Mouse (Mus musculus) forebrain, embryonic 12.5 days (tissue): ENCODE measurements around the gene Zc3h14. TPM values are rescaled to one million over a fixed set of nuclear protein-coding genes. Genes with fewer than 3 reads are reported as not detected.

ENCODE experiments used
- ATAC-seq: fragments of 200-750 bp; cut with Nextera tagmentation; 2 replicates; pipeline ENCODE4 v1.8.0; 2017; ENCODE audit warnings: moderate TSS enrichment; ENCODE audit not compliant: low FRiP score
- H3K27ac ChIP-seq: fragments of 300-500 bp; sonication (generic); 2 replicates; pipeline ENCODE4 v1.5.1; 2016; ENCODE audit warnings: mild to moderate bottlenecking
- H3K27me3 ChIP-seq: fragments of 300-500 bp; sonication (generic); 2 replicates; pipeline ENCODE4 v1.6.1; 2016; ENCODE audit warnings: mild to moderate bottlenecking
- H3K36me3 ChIP-seq: fragments of 300-500 bp; sonication (generic); replicated peaks from 2 replicates; pipeline ENCODE4 v1.6.1; 2016; ENCODE audit warnings: mild to moderate bottlenecking
- H3K4me1 ChIP-seq: fragments of 300-500 bp; sonication (generic); 2 replicates; pipeline ENCODE4 v1.6.1; 2016
- H3K4me2 ChIP-seq: fragments of 300-500 bp; sonication (generic); 2 replicates; pipeline ENCODE4 v1.6.1; 2016; ENCODE audit warnings: mild to moderate bottlenecking, moderate library complexity
- H3K4me3 ChIP-seq: fragments of 300-500 bp; sonication (generic); replicated peaks from 2 replicates; pipeline ENCODE4 v1.5.1; 2016; ENCODE audit warnings: mild to moderate bottlenecking
- H3K9ac ChIP-seq: fragments of 300-500 bp; sonication (generic); 2 replicates; pipeline ENCODE4 v1.6.1; 2016; ENCODE audit warnings: mild to moderate bottlenecking
- H3K9me3 ChIP-seq: fragments of 300-500 bp; sonication (generic); 2 replicates; pipeline ENCODE4 v1.6.1; 2016
- WGBS: fragments of 180-500 bp; shearing (Covaris S2); methylation state at CpG from one replicate; pipeline ENCODE4 v1.1.7; 2016; 5-methylcytosine and 5-hydroxymethylcytosine counted together
- polyA plus RNA-seq: library from polyadenylated mRNA; unstranded; fragments of >200 nt; fragmentation: Nextera tagmentation; extraction: Ambion mirVana; gene quantifications from 2 replicates; pipeline ENCODE4 v1.2.1, GENCODE M21; 2016

Zc3h14 gene
- polyA plus RNA-seq, 1 experiment from 2014 or later, result 156 TPM

DNA sequence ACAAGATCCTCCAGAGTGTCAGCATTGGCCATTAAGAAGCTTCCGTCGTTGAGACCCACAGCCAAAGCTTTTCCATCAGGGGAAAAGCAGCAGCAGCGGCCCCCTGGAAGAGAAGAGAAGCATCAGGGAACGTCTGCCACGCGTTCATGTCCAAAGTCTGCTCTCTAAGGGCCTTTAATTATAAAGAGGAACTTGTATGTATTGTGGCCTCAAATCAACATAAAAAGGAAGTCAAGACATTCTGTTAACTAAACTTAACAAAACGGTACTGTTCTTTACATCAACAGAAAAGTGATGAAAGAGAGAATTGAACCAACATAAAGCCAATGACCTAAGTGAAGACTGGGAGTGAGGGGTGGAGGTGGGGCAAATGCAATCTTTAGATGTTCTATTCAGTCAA, 84.4 kb downstream of the Zc3h14 start:
- Histone ChIP-seq H3K9me3 (no peaks in the 10 kb centered on the region), H3K27me3 (no peaks in the 10 kb centered on the region), H3K27ac (no peak overlapping the region), H3K4me2 (no peak overlapping the region), H3K4me1 (no peaks in the 10 kb centered on the region), H3K9ac (no peak overlapping the region), H3K36me3 (peaks cover 33% of the 10 kb centered on the region), H3K4me3 (no peak overlapping the region)
- 87% methylated on average over 7 of the region's 7 CpGs for WGBS
- no peak for ATAC-seq

- H3K9me3 ChIP-seq, result no peaks in the 10 kb centered on the region
- H3K4me3 ChIP-seq, result no peak overlapping the region
- no peaks in the 10 kb centered on the region for H3K4me1 ChIP-seq
- no peaks in the 10 kb centered on the region for H3K27me3 ChIP-seq
- H3K27ac ChIP-seq, result no peak overlapping the region
- no peak overlapping the region for H3K9ac ChIP-seq
- peaks cover 36% of the 10 kb centered on the region for H3K36me3 ChIP-seq
- no peak for ATAC-seq
- WGBS, result 91% methylated on average over 8 of the region's 8 CpGs
- H3K4me2 ChIP-seq, result no peak overlapping the region
These were observed 86.3 kb downstream of the Zc3h14 start for GRCm38 (mm10) chr12:98832929-98833598.

- Histone ChIP-seq H3K4me1 (no peaks in the 10 kb centered on the region), H3K27me3 (no peaks in the 10 kb centered on the region), H3K4me2 (no peak overlapping the region), H3K27ac (no peak overlapping the region), H3K9ac (no peak overlapping the region), H3K9me3 (no peaks in the 10 kb centered on the region), H3K4me3 (no peak overlapping the region), H3K36me3 (peaks cover 31% of the 10 kb centered on the region)
- WGBS, result 88% methylated on average over 1 of the region's 1 CpGs
- ATAC-seq, result no peak
These were observed 87.1 kb downstream of the Zc3h14 start for GRCm38 (mm10) chr12:98833901-98834300.

GRCm38 (mm10) chr12:98834879-98835278, 88.1 kb downstream of the Zc3h14 start:
- H3K4me3 ChIP-seq, result no peak overlapping the region
- H3K27ac ChIP-seq, result no peak overlapping the region
- no peaks in the 10 kb centered on the region for H3K4me1 ChIP-seq
- no peak for ATAC-seq
- H3K9ac ChIP-seq, result no peak overlapping the region
- H3K27me3 ChIP-seq, result no peaks in the 10 kb centered on the region
- H3K9me3 ChIP-seq, result no peaks in the 10 kb centered on the region
- H3K36me3 ChIP-seq, result peaks cover 26% of the 10 kb centered on the region
- H3K4me2 ChIP-seq, result no peak overlapping the region
- WGBS, result 95% methylated on average over 2 of the region's 2 CpGs

GRCm38 (mm10) chr12:98835466-98835865, 88.7 kb downstream of the Zc3h14 start:
- no peak for ATAC-seq
- no peaks in the 10 kb centered on the region for H3K9me3 ChIP-seq
- H3K4me2 ChIP-seq, result no peak overlapping the region
- H3K27me3 ChIP-seq, result no peaks in the 10 kb centered on the region
- no peaks in the 10 kb centered on the region for H3K4me1 ChIP-seq
- WGBS, result 92% methylated on average over 2 of the region's 2 CpGs
- H3K4me3 ChIP-seq, result no peak overlapping the region
- H3K36me3 ChIP-seq, result peaks cover 26% of the 10 kb centered on the region
- H3K27ac ChIP-seq, result no peak overlapping the region
- no peak overlapping the region for H3K9ac ChIP-seq

Other genes with a start within 250 kb of the Zc3h14 start
- gene Kcnk10, start 168.7 kb upstream of the Zc3h14 start, polyA plus RNA-seq, result 47.6 and 53.8 TPM in 2 replicates
- gene Spata7, start 118.8 kb upstream of the Zc3h14 start, polyA plus RNA-seq, result 24.8 and 25.8 TPM in 2 replicates
- gene Ptpn21, start 9.6 kb upstream of the Zc3h14 start, polyA plus RNA-seq, result 8.6 and 9.8 TPM in 2 replicates
- 30.4 and 42.0 TPM in 2 replicates for gene Eml5, start 154.5 kb downstream of the Zc3h14 start, polyA plus RNA-seq
- gene Ttc8, start 173.6 kb downstream of the Zc3h14 start, polyA plus RNA-seq, result 42.1 and 44.9 TPM in 2 replicates